Mouse (Mus musculus): ENCODE results near the gene Ccdc171. TPM values are rescaled to one million over a fixed set of nuclear protein-coding genes. Genes with fewer than 3 reads are reported as not detected.
A peak's percentile ranks its signal among the peaks of the same experiment; 100 is the strongest.

Ccdc171 gene
- polyA plus RNA-seq, 1 experiment from 2014 or later, result 4.7 TPM

DNA sequence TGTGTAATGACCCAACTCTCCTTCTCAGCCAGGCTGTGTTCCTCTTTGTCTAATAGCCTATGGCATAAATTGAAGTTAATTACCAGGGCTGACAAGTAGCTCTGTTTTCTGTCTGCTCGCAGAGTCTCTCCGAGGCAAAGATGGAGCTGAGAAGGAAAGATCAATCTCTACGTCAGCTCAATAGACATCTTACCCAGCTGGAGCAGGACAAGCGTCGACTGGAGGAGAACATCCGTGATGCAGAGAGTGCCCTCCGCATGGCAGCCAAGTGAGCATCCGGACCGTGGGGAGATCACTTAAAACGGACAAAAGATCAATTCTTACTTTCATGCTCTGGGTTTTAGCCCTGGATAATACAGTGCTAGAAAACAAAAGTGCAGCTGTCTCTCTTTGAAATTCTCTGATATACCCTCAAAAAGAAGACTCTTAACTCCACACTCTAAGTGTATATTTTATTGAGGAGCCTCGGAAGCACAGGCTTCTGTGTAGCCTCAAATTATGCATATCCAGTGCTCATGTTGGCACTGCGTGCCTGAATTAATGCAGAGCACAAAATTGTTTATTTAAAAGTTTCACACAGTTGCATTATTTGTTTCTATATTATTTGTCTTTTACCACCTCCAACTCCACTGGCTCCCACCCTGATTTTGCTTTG, 217.6 kb downstream of the Ccdc171 start:
- Histone ChIP-seq H3K4me1 (ENCODE audit: control insufficient read depth, insufficient read depth, low read length) (0 out of 2 replicates have a peak, but pooled peaks cover 6% of the 10 kb centered on the region), H3K27ac (replicated peaks; ENCODE audit: low read depth, low read length) (peak overlapping the region; percentile 32; the same call in 1 of the 2 replicates), H3K4me2 (ENCODE audit: low read length) (peak overlapping the region; percentile 41), H3K9me3 (ENCODE audit: control insufficient read depth, low read length) (no peaks in the 10 kb centered on the region), H3K4me3 (replicated peaks; ENCODE audit: low read depth, low read length) (0 out of 2 replicates have a peak overlapping the region, but pooled peaks have one; percentile 0), H3K36me3 (ENCODE audit: control insufficient read depth, insufficient read depth, low read length) (no peaks in the 10 kb centered on the region), H3K27me3 (ENCODE audit: control insufficient read depth, insufficient read depth, low read length) (no peaks in the 10 kb centered on the region), H3K9ac (replicated peaks; ENCODE audit: low read length) (no peak overlapping the region)
- WGBS, result 19% methylated on average over 12 of the region's 12 CpGs
- ATAC-seq (ENCODE audit: low FRiP score, low TSS enrichment), result peak; percentile 55; the same call in 1 of the 2 replicates
- DNase-seq, result peak; percentile 67

DNA sequence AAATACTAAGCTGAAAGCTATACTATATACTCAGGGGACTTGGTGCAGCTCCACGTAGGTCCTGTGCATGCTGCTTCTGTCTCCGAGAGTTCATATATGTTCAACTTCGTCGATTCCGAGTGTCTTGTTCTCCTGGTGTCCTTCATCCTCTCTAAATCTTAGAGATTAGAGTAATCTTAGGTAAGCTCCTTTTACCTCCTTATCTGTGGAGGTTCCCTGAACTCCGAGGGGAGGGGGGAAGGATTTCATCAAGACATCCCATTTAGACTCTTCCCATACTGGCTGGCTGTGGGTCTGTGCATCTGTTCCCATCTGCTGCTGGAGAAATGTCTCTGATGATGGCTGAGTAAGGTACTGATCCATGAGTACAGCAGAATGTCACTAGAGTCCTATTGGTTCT, 249.8 kb downstream of the Ccdc171 start:
- ATAC-seq (ENCODE audit: low FRiP score, low TSS enrichment), result no peak
- 90% methylated on average over 6 of the region's 6 CpGs for whole genome bisulfite sequencing

DNA sequence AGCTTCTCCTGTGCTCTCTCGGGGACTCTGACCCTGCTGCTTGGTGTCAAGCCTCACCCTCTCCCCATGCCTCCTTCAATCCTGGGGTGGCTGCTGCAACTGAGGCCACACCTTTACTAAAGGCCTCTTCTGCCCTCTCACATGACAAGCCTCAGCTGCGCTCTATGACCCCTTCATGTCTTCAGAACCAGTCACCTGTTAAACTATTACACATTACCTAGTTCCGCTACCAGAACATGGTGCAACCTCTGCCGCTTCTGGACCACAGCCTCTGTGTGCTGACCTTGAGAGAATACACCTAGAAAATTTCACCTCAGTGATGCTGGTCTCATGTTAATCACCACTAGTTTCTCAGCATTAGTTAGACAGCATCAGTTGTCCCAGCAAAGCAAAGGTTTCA, 254.7 kb downstream of the Ccdc171 start:
- no peaks in the 10 kb centered on the region for H3K27me3 ChIP-seq (ENCODE audit: control insufficient read depth, insufficient read depth, low read length)
- H3K4me1 ChIP-seq (ENCODE audit: control insufficient read depth, insufficient read depth, low read length), result no peaks in the 10 kb centered on the region
- ATAC-seq (ENCODE audit: low FRiP score, low TSS enrichment) (no peak), DNase-seq (no peak)
- WGBS, result 96% methylated on average over 4 of the region's 4 CpGs
- no peak overlapping the region for H3K4me2 ChIP-seq (ENCODE audit: low read length)
- no peak overlapping the region for H3K27ac ChIP-seq (replicated peaks; ENCODE audit: low read depth, low read length)
- H3K9ac ChIP-seq (replicated peaks; ENCODE audit: low read length), result no peak overlapping the region
- peaks cover 5% of the 10 kb centered on the region for H3K9me3 ChIP-seq (ENCODE audit: control insufficient read depth, low read length)
- no peaks in the 10 kb centered on the region for H3K36me3 ChIP-seq (ENCODE audit: control insufficient read depth, insufficient read depth, low read length)
- no peak overlapping the region for H3K4me3 ChIP-seq (replicated peaks; ENCODE audit: low read depth, low read length)

More for the DNA sequence above, 249.8 kb downstream of the Ccdc171 start:
- Histone ChIP-seq H3K4me1 (ENCODE audit: control insufficient read depth, insufficient read depth, low read length) (no peaks in the 10 kb centered on the region), H3K27me3 (ENCODE audit: control insufficient read depth, insufficient read depth, low read length) (no peaks in the 10 kb centered on the region), H3K27ac (replicated peaks; ENCODE audit: low read depth, low read length) (no peak overlapping the region), H3K4me2 (ENCODE audit: low read length) (no peak overlapping the region), H3K9ac (replicated peaks; ENCODE audit: low read length) (no peak overlapping the region), H3K4me3 (replicated peaks; ENCODE audit: low read depth, low read length) (no peak overlapping the region), H3K36me3 (ENCODE audit: control insufficient read depth, insufficient read depth, low read length) (no peaks in the 10 kb centered on the region), H3K9me3 (ENCODE audit: control insufficient read depth, low read length) (peaks cover 5% of the 10 kb centered on the region)
- DNase-seq, result no peak

DNA sequence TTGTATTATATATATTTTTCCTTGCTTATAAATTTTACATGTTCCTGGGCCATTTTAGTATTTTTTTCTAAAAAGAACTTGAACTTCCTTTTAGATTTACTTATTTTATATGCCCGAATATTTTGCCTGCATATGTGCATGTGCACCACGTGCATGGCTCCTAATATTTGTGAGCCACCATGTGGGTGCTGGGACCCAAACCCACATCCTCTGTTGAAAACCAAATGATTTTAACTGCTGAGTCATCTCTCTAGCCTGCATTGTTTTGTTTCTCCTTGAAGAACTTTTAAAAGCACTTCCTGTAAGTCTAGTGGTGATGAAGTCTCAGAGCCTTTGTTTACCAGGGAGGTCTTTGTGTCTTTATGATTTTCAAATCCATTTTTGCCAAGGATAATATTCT, 259.8 kb downstream of the Ccdc171 start:
- WGBS, result 94% methylated on average over 2 of the region's 2 CpGs
- Histone ChIP-seq H3K9ac (replicated peaks; ENCODE audit: low read length) (no peak overlapping the region), H3K36me3 (ENCODE audit: control insufficient read depth, insufficient read depth, low read length) (no peaks in the 10 kb centered on the region), H3K4me2 (ENCODE audit: low read length) (no peak overlapping the region), H3K4me3 (replicated peaks; ENCODE audit: low read depth, low read length) (no peak overlapping the region), H3K27me3 (ENCODE audit: control insufficient read depth, insufficient read depth, low read length) (no peaks in the 10 kb centered on the region), H3K4me1 (ENCODE audit: control insufficient read depth, insufficient read depth, low read length) (no peaks in the 10 kb centered on the region), H3K27ac (replicated peaks; ENCODE audit: low read depth, low read length) (no peak overlapping the region), H3K9me3 (ENCODE audit: control insufficient read depth, low read length) (no peaks in the 10 kb centered on the region)
- no peak for ATAC-seq (ENCODE audit: low FRiP score, low TSS enrichment)
- no peak for DNase-seq

DNA sequence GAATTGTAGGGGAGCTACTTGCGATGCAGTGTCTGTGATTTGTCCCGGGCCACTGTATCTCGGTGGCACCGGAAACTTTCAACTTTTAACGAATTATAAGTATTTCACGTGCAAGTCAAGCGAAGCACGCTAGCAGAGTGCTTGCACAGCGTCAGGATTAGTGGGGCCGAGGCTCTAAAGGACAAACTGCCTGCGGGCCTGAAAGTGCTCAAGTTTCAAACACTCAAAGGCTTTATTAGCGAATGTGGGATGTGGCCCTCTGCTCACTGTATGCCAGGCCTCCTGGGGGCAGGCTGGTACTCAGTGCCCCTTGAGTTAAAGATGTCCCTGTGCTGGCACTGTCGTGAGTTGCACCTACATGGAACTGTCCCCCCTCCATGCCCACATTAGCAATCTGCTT, 266.5 kb downstream of the Ccdc171 start:
- peak; percentile 37 for DNase-seq
- no peaks in the 10 kb centered on the region for H3K27me3 ChIP-seq (ENCODE audit: control insufficient read depth, insufficient read depth, low read length)
- no peak overlapping the region for H3K4me3 ChIP-seq (replicated peaks; ENCODE audit: low read depth, low read length)
- 18% methylated on average over 13 of the region's 13 CpGs for WGBS
- ATAC-seq (ENCODE audit: low FRiP score, low TSS enrichment), result no peak
- no peaks in the 10 kb centered on the region for H3K36me3 ChIP-seq (ENCODE audit: control insufficient read depth, insufficient read depth, low read length)
- H3K4me2 ChIP-seq (ENCODE audit: low read length), result no peak overlapping the region
- no peak overlapping the region for H3K27ac ChIP-seq (replicated peaks; ENCODE audit: low read depth, low read length)
- no peaks in the 10 kb centered on the region for H3K9me3 ChIP-seq (ENCODE audit: control insufficient read depth, low read length)
- H3K4me1 ChIP-seq (ENCODE audit: control insufficient read depth, insufficient read depth, low read length), result peaks cover 5% of the 10 kb centered on the region; the same call in 1 of the 2 replicates
- no peak overlapping the region for H3K9ac ChIP-seq (replicated peaks; ENCODE audit: low read length)

DNA sequence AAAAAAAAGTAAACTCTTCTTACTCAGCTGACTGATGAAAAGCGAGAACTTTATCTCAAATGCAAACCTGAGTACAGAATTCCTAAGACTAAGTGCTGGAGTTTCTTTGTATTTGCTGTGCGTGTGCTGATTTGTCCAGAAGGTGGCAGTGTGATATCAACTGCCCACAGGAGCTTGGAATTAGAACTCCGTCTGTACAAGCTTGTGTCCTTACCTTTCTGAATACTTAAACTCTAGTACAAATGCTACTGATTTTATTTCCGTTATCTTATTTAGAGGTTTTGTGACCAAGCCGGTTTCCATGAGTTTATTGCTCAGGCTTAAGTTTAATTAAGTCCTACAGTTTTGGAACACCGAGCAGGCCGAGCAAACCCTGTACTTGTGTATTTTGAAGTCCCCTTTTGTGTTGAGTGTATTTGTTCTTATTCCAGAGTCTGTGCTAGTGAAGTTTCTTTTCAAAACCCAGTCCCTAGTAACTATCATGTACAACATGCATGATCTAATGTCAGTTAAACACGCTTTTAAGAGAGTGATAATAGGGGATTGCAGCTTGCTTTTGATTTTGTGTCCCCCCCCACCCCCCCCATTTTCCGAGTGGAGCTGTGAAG, 269.1 kb downstream of the Ccdc171 start:
- Histone ChIP-seq H3K4me1 (ENCODE audit: control insufficient read depth, insufficient read depth, low read length) (peaks cover 5% of the 10 kb centered on the region; the same call in 1 of the 2 replicates), H3K27ac (replicated peaks; ENCODE audit: low read depth, low read length) (0 out of 2 replicates have a peak overlapping the region, but pooled peaks have one; percentile 39), H3K9ac (replicated peaks; ENCODE audit: low read length) (no peak overlapping the region), H3K4me2 (ENCODE audit: low read length) (peak overlapping the region; percentile 39), H3K36me3 (ENCODE audit: control insufficient read depth, insufficient read depth, low read length) (no peaks in the 10 kb centered on the region), H3K4me3 (replicated peaks; ENCODE audit: low read depth, low read length) (peak overlapping the region; percentile 7; the same call in 1 of the 2 replicates), H3K9me3 (ENCODE audit: control insufficient read depth, low read length) (no peaks in the 10 kb centered on the region), H3K27me3 (ENCODE audit: control insufficient read depth, insufficient read depth, low read length) (no peaks in the 10 kb centered on the region)
- peak; percentile 90 for DNase-seq
- peak; percentile 75 for ATAC-seq (ENCODE audit: low FRiP score, low TSS enrichment)
- WGBS, result 9% methylated on average over 9 of the region's 9 CpGs

DNA sequence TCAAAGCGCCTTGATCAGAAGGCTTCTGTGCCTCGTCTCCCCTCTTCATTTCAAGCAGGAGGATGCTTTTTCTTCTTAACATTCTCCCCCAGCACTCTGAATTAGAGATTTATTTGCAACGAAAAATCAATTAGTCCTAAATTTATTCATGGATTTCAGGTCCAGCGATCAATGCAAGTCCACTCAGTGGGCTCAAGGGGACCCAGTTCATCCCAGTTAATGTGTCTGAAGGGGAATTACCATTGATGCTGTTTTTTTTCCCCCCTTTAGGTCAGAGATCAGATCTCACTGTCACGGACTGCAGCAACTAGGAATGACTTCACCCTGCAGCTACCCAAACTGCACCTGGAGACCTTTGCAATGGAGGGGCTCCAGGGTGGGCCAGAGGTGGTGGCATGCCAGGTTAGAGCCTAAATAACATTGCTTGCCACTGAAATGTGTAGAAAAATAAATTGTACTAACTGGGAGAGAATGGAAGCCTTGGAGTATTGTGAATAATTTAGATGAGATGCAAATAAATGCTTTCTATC, 269.6 kb downstream of the Ccdc171 start:
- Histone ChIP-seq H3K27ac (replicated peaks; ENCODE audit: low read depth, low read length) (peak overlapping the region; percentile 39; the same call in 1 of the 2 replicates), H3K4me3 (replicated peaks; ENCODE audit: low read depth, low read length) (peak overlapping the region; percentile 7; the same call in 1 of the 2 replicates), H3K27me3 (ENCODE audit: control insufficient read depth, insufficient read depth, low read length) (no peaks in the 10 kb centered on the region), H3K36me3 (ENCODE audit: control insufficient read depth, insufficient read depth, low read length) (no peaks in the 10 kb centered on the region), H3K9ac (replicated peaks; ENCODE audit: low read length) (no peak overlapping the region), H3K4me2 (ENCODE audit: low read length) (peak overlapping the region; percentile 39), H3K4me1 (ENCODE audit: control insufficient read depth, insufficient read depth, low read length) (peaks cover 5% of the 10 kb centered on the region; the same call in 1 of the 2 replicates), H3K9me3 (ENCODE audit: control insufficient read depth, low read length) (no peaks in the 10 kb centered on the region)
- ATAC-seq (ENCODE audit: low FRiP score, low TSS enrichment) (peak; percentile 24; the same call in 1 of the 2 replicates), DNase-seq (peak; percentile 36)
- WGBS, result 10% methylated on average over 5 of the region's 5 CpGs

DNA sequence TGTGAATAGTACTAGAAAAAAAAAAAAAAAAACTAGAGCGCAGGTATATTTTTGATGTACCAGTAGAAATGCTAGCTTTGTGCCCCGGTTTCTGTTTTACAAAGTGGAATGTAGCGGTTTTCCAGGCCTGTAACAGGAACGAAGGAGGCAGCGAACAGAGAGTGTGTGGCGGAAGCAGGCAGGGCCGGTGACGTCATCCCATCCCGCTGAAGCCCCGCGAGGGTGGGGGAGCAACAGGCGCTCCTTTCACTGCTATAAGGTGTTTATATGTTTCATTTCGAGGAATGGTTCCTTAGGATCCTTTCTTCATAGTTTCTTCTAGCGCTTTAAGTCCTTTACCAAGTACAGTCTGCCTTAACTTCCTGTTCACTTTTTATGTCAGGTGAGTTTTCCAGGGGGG, 272.6 kb downstream of the Ccdc171 start:
- no peaks in the 10 kb centered on the region for H3K36me3 ChIP-seq (ENCODE audit: control insufficient read depth, insufficient read depth, low read length)
- H3K4me3 ChIP-seq (replicated peaks; ENCODE audit: low read depth, low read length), result no peak overlapping the region
- WGBS, result 86% methylated on average over 14 of the region's 14 CpGs
- H3K4me2 ChIP-seq (ENCODE audit: low read length), result no peak overlapping the region
- H3K27ac ChIP-seq (replicated peaks; ENCODE audit: low read depth, low read length), result no peak overlapping the region
- H3K9me3 ChIP-seq (ENCODE audit: control insufficient read depth, low read length), result no peaks in the 10 kb centered on the region
- no peak for ATAC-seq (ENCODE audit: low FRiP score, low TSS enrichment)
- no peak overlapping the region for H3K9ac ChIP-seq (replicated peaks; ENCODE audit: low read length)
- peaks cover 5% of the 10 kb centered on the region; the same call in 1 of the 2 replicates for H3K4me1 ChIP-seq (ENCODE audit: control insufficient read depth, insufficient read depth, low read length)
- H3K27me3 ChIP-seq (ENCODE audit: control insufficient read depth, insufficient read depth, low read length), result no peaks in the 10 kb centered on the region
- DNase-seq, result no peak
